Mouse (Mus musculus): Measurements from ENCODE around the gene Slc39a9. TPM values are rescaled to one million over a fixed set of nuclear protein-coding genes. Genes with fewer than 3 reads are reported as not detected.

Slc39a9 gene
- 14.9 and 16.6 TPM in 2 replicates for polyA plus RNA-seq (2015; fragmentation: Nextera tagmentation; extraction: Ambion mirVana)

DNA sequence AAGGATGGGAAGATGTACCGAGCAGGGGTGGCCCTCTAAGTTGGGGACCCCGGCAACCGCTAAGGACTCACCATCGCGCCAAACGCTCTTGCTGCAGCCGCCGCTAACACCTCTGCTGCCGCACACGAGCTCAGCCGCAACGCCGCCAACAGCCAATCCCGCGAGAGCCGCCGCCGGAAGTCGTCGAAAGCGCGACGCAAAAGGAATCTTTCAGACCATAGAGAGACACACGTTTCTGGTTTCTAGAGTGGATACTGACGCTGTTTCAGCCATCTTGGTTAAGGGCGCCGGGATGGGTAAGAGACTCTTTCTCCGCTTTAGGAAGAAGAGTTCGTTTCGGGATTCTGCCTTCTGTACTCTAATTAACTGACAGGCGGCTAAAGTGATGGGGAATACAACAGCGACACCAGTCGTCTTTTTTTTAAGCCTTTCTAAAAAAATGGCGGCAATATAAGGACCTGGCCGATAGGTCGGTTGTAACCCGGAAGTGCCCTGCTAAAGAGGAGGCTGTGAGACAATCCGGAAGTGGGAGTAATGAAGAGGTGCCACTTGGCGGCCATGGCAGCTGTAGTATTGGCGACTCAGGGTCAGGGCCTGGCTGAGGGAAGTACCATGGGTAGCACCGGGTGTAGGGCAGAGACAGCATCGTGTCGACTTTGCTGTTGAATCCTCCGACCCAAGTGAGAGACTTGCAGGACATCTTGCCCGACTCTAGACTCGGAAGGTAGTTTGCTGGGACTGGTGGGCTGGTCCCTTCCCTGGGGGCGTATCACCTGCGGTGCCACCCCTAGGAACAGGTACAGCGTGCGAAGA, at the start of gene Slc39a9, which contains the start of gene Erh:
Slc39a9 (plus strand) TSS at position 191 of the 813 bp plus-strand sequence.
Erh (minus strand) TSS at position 649 of the 813 bp plus-strand sequence.
- peak; percentile 98 for ATAC-seq

DNA sequence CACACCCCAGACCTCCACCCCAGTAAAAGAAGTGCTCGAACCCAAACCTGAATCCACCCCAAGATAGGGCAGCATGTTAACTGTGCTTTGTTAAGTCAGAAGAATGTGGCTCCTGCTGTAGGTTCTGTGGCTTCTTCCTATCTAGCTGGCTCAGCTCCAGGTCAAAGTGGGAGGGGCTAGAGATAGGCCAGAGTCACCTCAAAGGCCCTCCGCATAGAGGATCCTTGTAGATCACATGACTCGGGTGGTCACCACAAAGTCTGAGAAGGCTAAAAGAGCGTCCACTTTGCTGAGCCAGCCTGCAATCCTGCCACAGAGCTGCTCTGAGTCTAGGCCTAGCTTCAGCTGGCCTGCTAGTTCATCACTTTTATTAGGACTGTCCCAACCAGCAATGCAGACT, 49.5 kb upstream of the Slc39a9 start:
- TF ChIP-seq EP300 (IDR thresholded peaks at IDR 0.05) (no peak), CTCF (IDR thresholded peaks at IDR 0.05) (no peak)
- Histone ChIP-seq H3K27me3 (replicated peaks; ENCODE audit: insufficient read depth, low read length) (no peaks in the 10 kb centered on the region), H3K9ac (replicated peaks; ENCODE audit: low read depth) (no peak overlapping the region), H3K4me1 (ENCODE audit: insufficient read depth, low read depth, low read length) (no peaks in the 10 kb centered on the region), H3K27ac (ENCODE audit: low read length) (no peak overlapping the region), H3K4me3 (ENCODE audit: low read depth, low read length) (no peak overlapping the region), H3K4me2 (replicated peaks; ENCODE audit: low read depth, low read length) (no peak overlapping the region), H3K36me3 (ENCODE audit: insufficient read depth, low read length) (no peaks in the 10 kb centered on the region), H3K9me3 (ENCODE audit: low read length) (no peaks in the 10 kb centered on the region)
- 76% methylated on average over 4 of the region's 4 CpGs for WGBS
- DNase-seq (ENCODE audit: low spot score) (no peak), ATAC-seq (no peak)

More for the DNA sequence above, at the start of gene Slc39a9, which contains the start of gene Erh:
- DNase-seq (ENCODE audit: low spot score) = peak; percentile 99
- Histone ChIP-seq H3K36me3 (ENCODE audit: insufficient read depth, low read length) (peaks cover 10% of the 10 kb centered on the region), H3K4me2 (replicated peaks; ENCODE audit: low read depth, low read length) (peak within 1 kb of the TSS; percentile 78), H3K4me1 (ENCODE audit: insufficient read depth, low read depth, low read length) (peaks cover 25% of the 10 kb centered on the region; the same call in 1 of the 2 replicates), H3K27me3 (replicated peaks; ENCODE audit: insufficient read depth, low read length) (no peaks in the 10 kb centered on the region), H3K4me3 (ENCODE audit: low read depth, low read length) (peak within 1 kb of the TSS; percentile 79), H3K9me3 (ENCODE audit: low read length) (no peaks in the 10 kb centered on the region), H3K9ac (replicated peaks; ENCODE audit: low read depth) (peak within 1 kb of the TSS; percentile 86), H3K27ac (ENCODE audit: low read length) (peak within 1 kb of the TSS; percentile 88)
- peak; percentile 92 for TF ChIP-seq EP300 (IDR thresholded peaks at IDR 0.05)
- peak; percentile 45 for TF ChIP-seq CTCF (IDR thresholded peaks at IDR 0.05)
- WGBS = under 1% methylated on average over 50 of the region's 50 CpGs

DNA sequence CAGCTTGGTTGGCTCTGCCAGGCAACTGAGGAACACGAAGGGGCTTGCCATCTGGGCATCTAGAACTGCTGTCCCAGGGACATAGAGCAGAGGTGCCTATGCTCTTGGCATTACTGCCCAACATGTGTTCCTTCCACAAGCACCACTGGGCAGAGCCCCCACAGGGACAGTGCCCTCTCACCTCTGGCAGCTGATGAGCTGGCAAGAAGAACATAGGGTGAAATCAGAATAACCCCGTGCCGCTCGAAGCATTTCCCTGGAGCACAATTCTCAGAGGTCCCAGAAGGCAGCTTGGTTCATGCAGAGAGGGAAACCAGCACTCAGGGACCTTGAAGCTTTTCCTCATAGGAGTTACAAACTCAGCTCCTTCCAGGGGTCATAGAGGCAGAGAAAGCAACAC, 48.9 kb upstream of the Slc39a9 start:
- DNase-seq (ENCODE audit: low spot score) = no peak
- Histone ChIP-seq H3K27me3 (replicated peaks; ENCODE audit: insufficient read depth, low read length) (no peaks in the 10 kb centered on the region), H3K27ac (ENCODE audit: low read length) (no peak overlapping the region), H3K9ac (replicated peaks; ENCODE audit: low read depth) (no peak overlapping the region), H3K4me2 (replicated peaks; ENCODE audit: low read depth, low read length) (no peak overlapping the region), H3K9me3 (ENCODE audit: low read length) (no peaks in the 10 kb centered on the region), H3K4me3 (ENCODE audit: low read depth, low read length) (no peak overlapping the region), H3K4me1 (ENCODE audit: insufficient read depth, low read depth, low read length) (no peaks in the 10 kb centered on the region), H3K36me3 (ENCODE audit: insufficient read depth, low read length) (no peaks in the 10 kb centered on the region)
- ATAC-seq = no peak
- TF ChIP-seq CTCF (IDR thresholded peaks at IDR 0.05) = no peak
- no peak for TF ChIP-seq EP300 (IDR thresholded peaks at IDR 0.05)
- 84% methylated on average over 4 of the region's 4 CpGs for WGBS

DNA sequence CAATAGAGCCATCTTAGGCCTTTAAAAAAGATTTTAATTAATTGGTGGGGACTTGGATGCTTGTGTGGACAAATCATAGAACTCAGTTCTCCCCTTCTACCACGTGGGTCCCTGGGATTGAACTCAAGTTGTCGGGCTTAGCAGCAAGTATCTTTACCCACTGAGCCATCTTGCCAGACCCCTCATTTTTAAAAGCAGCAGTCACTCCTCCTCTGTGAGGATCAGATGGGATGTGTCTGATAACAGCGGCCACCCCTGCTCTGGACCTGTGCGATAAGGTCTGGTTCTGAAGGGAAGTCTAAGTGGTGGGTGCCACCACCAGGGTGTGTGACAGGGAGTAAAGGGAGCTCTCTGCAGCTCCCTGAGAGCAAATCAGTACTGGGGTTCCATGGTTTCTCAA, 48.1 kb upstream of the Slc39a9 start:
- TF ChIP-seq EP300 (IDR thresholded peaks at IDR 0.05) (no peak), CTCF (IDR thresholded peaks at IDR 0.05) (no peak)
- no peak for ATAC-seq
- H3K4me2 ChIP-seq (replicated peaks; ENCODE audit: low read depth, low read length) = no peak overlapping the region
- no peaks in the 10 kb centered on the region for H3K36me3 ChIP-seq (ENCODE audit: insufficient read depth, low read length)
- no peak for DNase-seq (ENCODE audit: low spot score)
- H3K27ac ChIP-seq (ENCODE audit: low read length) = no peak overlapping the region
- no peaks in the 10 kb centered on the region for H3K27me3 ChIP-seq (replicated peaks; ENCODE audit: insufficient read depth, low read length)
- WGBS = 86% methylated on average over 4 of the region's 4 CpGs
- no peaks in the 10 kb centered on the region for H3K9me3 ChIP-seq (ENCODE audit: low read length)
- no peak overlapping the region for H3K9ac ChIP-seq (replicated peaks; ENCODE audit: low read depth)
- no peak overlapping the region for H3K4me3 ChIP-seq (ENCODE audit: low read depth, low read length)
- H3K4me1 ChIP-seq (ENCODE audit: insufficient read depth, low read depth, low read length) = no peaks in the 10 kb centered on the region

DNA sequence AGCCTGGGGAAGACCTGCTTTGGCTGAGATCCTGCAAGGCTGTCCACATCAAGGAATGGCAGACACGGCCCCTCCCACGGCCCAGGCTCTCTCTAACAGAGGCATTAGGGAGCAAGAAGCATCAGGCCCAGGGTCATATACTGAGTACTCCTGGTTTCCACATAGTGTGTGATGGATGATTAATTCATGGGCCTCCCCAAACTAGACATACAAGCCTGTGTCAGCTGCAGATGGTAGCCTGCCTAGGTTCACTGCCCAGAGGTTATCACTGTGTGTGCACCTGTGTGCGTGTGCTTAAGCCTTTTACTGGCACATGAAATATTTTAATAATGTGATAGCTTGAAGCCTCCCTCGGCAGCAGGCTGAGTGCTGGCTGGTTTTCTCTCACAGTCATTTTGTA, 47.7 kb upstream of the Slc39a9 start:
- ATAC-seq (no peak), DNase-seq (ENCODE audit: low spot score) (no peak)
- Histone ChIP-seq H3K9me3 (ENCODE audit: low read length) (no peaks in the 10 kb centered on the region), H3K36me3 (ENCODE audit: insufficient read depth, low read length) (no peaks in the 10 kb centered on the region), H3K27ac (ENCODE audit: low read length) (no peak overlapping the region), H3K27me3 (replicated peaks; ENCODE audit: insufficient read depth, low read length) (no peaks in the 10 kb centered on the region), H3K9ac (replicated peaks; ENCODE audit: low read depth) (no peak overlapping the region), H3K4me3 (ENCODE audit: low read depth, low read length) (no peak overlapping the region), H3K4me1 (ENCODE audit: insufficient read depth, low read depth, low read length) (no peaks in the 10 kb centered on the region), H3K4me2 (replicated peaks; ENCODE audit: low read depth, low read length) (no peak overlapping the region)
- no peak for TF ChIP-seq CTCF (IDR thresholded peaks at IDR 0.05)
- no peak for TF ChIP-seq EP300 (IDR thresholded peaks at IDR 0.05)
- WGBS = 68% methylated on average over 4 of the region's 4 CpGs

DNA sequence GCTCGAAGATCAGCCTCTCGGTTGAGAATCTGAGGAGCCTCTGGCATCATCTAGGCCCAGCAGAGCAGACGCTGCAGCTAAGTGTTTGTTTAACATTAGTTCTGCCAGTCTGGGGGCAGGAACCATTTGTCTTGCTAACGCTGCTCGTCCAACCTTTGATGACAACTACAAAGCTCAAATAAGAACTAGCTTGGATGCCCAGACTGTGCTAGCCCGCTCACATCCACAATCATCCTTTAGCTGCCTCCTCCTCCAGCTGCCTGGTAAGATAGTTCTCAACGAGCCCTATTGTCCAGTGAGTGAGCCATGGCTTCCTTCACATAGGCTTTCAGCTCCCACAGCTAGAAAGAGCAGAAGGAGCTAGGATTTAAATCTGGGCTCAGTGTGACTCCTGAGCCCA, 45.4 kb upstream of the Slc39a9 start:
- Histone ChIP-seq H3K9ac (replicated peaks; ENCODE audit: low read depth) (no peak overlapping the region), H3K4me3 (ENCODE audit: low read depth, low read length) (no peak overlapping the region), H3K4me1 (ENCODE audit: insufficient read depth, low read depth, low read length) (no peaks in the 10 kb centered on the region; the same call in 1 of the 2 replicates), H3K9me3 (ENCODE audit: low read length) (no peaks in the 10 kb centered on the region), H3K27me3 (replicated peaks; ENCODE audit: insufficient read depth, low read length) (no peaks in the 10 kb centered on the region), H3K36me3 (ENCODE audit: insufficient read depth, low read length) (no peaks in the 10 kb centered on the region), H3K4me2 (replicated peaks; ENCODE audit: low read depth, low read length) (no peak overlapping the region), H3K27ac (ENCODE audit: low read length) (no peak overlapping the region)
- ATAC-seq (no peak), DNase-seq (ENCODE audit: low spot score) (no peak)
- TF ChIP-seq EP300 (IDR thresholded peaks at IDR 0.05) (no peak), CTCF (IDR thresholded peaks at IDR 0.05) (no peak)
- WGBS = 32% methylated on average over 7 of the region's 7 CpGs
